Mouse (Mus musculus) liver, adult 2 months (tissue): ENCODE data around the gene Tsen54. TPM values are rescaled to one million over a fixed set of nuclear protein-coding genes. Genes with fewer than 3 reads are reported as not detected.

ENCODE experiments used
- DNase-seq: peaks from one replicate; pipeline ENCODE4 v3.0.0-alpha.2; 2011; ENCODE audit warnings: low read depth, low spot score; ENCODE audit errors: extremely low read depth
- H3K27ac ChIP-seq: fragments of 200-500 bp; replicated peaks from 2 replicates; pipeline ENCODE4 v1.5.1; 2012; ENCODE audit warnings: low read depth, mild to moderate bottlenecking, control low read depth, inconsistent platforms, low read length; ENCODE audit not compliant: insufficient read depth
- H3K27me3 ChIP-seq: fragments of 200-500 bp; 2 replicates; pipeline ENCODE4 v1.6.1; 2012; ENCODE audit warnings: mild to moderate bottlenecking, moderate library complexity, low read length, inconsistent platforms; ENCODE audit not compliant: control insufficient read depth, insufficient read depth
- H3K36me3 ChIP-seq: fragments of 200-500 bp; 2 replicates; pipeline ENCODE4 v1.6.1; 2012; ENCODE audit warnings: low read length, inconsistent platforms; ENCODE audit not compliant: control insufficient read depth, insufficient read depth
- H3K4me1 ChIP-seq: fragments of 200-500 bp; 2 replicates; pipeline ENCODE4 v1.6.1; 2011; ENCODE audit warnings: low read length; ENCODE audit not compliant: control insufficient read depth, insufficient read depth
- H3K4me3 ChIP-seq: fragments of 200-500 bp; 2 replicates; pipeline ENCODE4 v1.5.1; 2011; ENCODE audit warnings: low read depth, mild to moderate bottlenecking, control low read depth, low read length, moderate library complexity; ENCODE audit not compliant: insufficient read depth
- H3K79me2 ChIP-seq: fragments of 200-500 bp; 2 replicates; pipeline ENCODE4 v1.6.1; 2012; ENCODE audit warnings: inconsistent platforms, mild to moderate bottlenecking, low read length, moderate library complexity; ENCODE audit not compliant: control insufficient read depth, insufficient read depth
- H3K9ac ChIP-seq: fragments of 200-500 bp; 2 replicates; pipeline ENCODE4 v1.6.1; 2012; ENCODE audit warnings: low read depth, mild to moderate bottlenecking, control low read depth, inconsistent platforms, low read length
- CTCF ChIP-seq: fragments of 200-500 bp; IDR thresholded peaks from 2 replicates; pipeline ENCODE4 v1.5.1; 2011; ENCODE audit warnings: low read depth, low read length, control low read depth
- POLR2A ChIP-seq: fragments of 200-500 bp; IDR thresholded peaks from 2 replicates; pipeline ENCODE4 v1.6.1; 2011; ENCODE audit warnings: low read length, control low read depth; ENCODE audit not compliant: insufficient read depth; ENCODE audit errors: extremely low read depth
- WGBS: fragments of 180-500 bp; shearing (Covaris S2); methylation state at CpG from one replicate; pipeline ENCODE4 v1.1.7; 2018; 5-methylcytosine and 5-hydroxymethylcytosine counted together
- polyA plus RNA-seq: library from polyadenylated mRNA; depleted of rRNA; stranded (reverse); fragments of >200 nt; gene quantifications from 2 replicates; pipeline ENCODE4 v1.2.3, GENCODE M21; 2012
- total RNA-seq: library from RNA; depleted of rRNA; stranded (reverse); fragments of >200 nt; gene quantifications from 2 replicates; pipeline ENCODE4 v1.2.3, GENCODE M21; 2014

Gene Tsen54
- total and polyA plus RNA-seq, 2 experiments, result 4.0 to 15.6 TPM

DNA sequence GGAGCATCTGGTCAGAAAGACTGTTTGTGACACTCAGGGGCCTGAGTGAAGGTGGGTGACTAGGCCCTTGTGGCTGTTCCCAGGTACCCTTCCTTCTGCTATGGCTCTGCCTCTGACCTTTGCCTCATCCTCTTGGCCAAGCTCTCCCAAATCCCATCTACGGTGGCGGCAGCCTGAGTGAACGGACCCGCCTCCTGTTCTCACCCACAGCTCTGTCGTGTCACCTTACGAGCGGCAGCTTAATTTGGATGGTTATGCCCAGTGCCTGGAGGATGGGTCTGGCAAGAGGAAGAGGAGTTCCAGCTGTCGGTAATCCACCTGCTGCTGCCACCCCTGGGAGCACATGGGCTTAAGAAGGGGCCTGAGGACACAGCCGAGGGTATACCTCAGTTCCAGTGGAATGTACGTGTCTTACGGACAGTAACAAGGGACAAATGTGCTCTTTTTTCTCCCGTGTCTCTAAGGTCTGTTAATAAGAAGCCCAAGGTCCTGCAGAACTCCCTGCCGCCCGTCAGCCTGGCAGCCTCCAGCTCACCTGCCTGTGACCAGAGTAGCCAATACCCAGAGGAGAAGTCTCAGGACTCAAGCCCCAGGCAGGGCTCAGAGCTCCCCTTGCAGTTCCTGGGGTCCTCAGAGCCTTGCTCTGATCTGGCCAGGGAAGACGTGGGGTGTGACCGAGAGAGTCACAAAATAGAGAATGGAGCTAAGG lies 5.5 kb downstream of the Tsen54 start:
- DNase-seq, result no peak
- H3K79me2 ChIP-seq, result peaks cover 7% of the 10 kb centered on the region; the same call in 1 of the 2 replicates
- H3K27me3 ChIP-seq, result no peaks in the 10 kb centered on the region
- H3K36me3 ChIP-seq, result no peaks in the 10 kb centered on the region
- 87% methylated on average over 16 of the region's 16 CpGs for WGBS
- TF ChIP-seq CTCF (no peak), POLR2A (no peak)
- no peak overlapping the region for H3K27ac ChIP-seq
- H3K9ac ChIP-seq, result no peak overlapping the region
- peaks cover 9% of the 10 kb centered on the region for H3K4me1 ChIP-seq
- H3K4me3 ChIP-seq, result no peak overlapping the region

DNA sequence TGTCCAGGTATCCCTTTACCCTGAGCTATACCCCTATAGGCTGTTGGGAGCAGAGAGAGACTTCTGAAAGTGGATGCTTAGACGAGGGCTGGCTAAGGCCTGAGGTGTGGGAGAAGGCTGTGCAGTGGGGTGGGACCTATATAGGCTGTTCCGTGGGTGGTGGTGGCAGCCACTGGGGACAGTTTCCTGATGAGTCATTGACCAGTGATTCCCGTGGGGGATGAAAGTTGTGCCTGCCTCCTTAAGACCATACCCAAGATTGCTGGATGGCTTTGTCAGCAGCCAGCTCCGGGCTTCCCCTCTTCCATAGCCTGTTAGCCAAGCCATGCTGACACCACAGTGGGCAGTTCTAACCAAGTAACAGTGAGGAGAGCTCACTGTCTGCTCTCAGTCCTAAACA lies 6.5 kb downstream of the Tsen54 start:
- H3K4me3 ChIP-seq, result no peak overlapping the region
- H3K36me3 ChIP-seq, result no peaks in the 10 kb centered on the region
- WGBS, result 83% methylated on average over 4 of the region's 4 CpGs

DNA sequence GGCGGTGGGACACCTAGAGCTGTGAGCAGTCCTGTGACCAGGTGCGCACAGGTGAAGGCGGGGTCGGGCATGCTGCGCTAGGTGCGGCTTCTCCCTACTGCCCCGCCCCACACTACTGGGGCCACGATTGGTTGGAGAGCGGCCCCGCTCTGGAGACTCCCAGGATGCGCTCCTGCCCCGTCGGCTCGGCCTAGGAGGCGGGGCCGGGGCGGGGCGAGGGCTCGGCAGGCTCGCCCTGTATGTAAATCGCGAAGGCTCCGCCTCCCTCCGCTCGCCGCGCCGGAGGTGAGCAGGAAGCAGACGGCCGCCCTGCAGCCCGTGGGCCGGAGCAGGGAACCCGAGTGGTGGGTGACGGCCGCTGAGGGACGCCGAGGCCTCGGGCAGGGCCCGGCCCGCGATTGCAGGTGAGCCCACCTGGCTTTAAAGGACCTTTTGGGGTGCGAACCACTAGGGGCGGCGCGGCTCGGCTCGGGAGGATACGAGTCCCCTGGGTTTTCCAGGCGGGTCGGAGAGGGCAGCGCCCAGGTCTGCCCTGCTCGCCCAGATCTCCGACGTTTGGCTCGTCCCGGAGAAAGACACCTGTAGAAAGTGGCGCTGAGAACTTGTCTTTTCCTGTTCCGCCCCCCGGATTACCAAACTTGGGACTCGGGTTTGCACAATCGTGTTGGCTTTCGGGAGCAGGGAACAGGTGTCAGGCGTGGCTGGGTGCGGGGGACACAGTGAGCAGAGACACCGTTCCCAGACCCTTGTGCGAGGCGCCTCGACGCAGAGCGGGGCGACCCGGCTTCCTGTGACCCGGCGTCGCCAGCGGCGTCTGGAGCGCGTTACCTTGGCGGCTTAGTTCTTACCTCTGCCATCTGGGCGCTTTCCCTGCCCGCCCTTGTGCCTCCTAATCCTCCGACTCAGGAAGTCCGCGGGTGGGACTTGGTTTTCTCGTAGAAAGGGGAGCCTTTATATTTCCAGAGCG lies 9.5 kb downstream of the Tsen54 start, which contains the start of gene Llgl2:
Gene Llgl2, plus strand, starts transcription at position 276 of the 967 bp plus-strand sequence.
- peak; percentile 73 for DNase-seq
- peak; percentile 89 for TF ChIP-seq POLR2A
- no peak for TF ChIP-seq CTCF
- Histone ChIP-seq H3K79me2 (peaks cover 29% of the 10 kb centered on the region; the same call in 1 of the 2 replicates), H3K9ac (peak within 1 kb of the TSS; percentile 94), H3K27me3 (no peaks in the 10 kb centered on the region), H3K4me3 (peak within 1 kb of the TSS; percentile 92), H3K4me1 (peaks cover 2% of the 10 kb centered on the region), H3K27ac (peak within 1 kb of the TSS; percentile 98), H3K36me3 (no peaks in the 10 kb centered on the region)
- WGBS, result under 1% methylated on average over 87 of the region's 87 CpGs

More for the DNA sequence above, 6.5 kb downstream of the Tsen54 start:
- no peak for DNase-seq
- TF ChIP-seq CTCF (no peak), POLR2A (no peak)
- Histone ChIP-seq H3K27ac (no peak overlapping the region), H3K4me1 (peaks cover 4% of the 10 kb centered on the region), H3K79me2 (peaks cover 15% of the 10 kb centered on the region; the same call in 1 of the 2 replicates), H3K9ac (no peak overlapping the region), H3K27me3 (no peaks in the 10 kb centered on the region)

DNA sequence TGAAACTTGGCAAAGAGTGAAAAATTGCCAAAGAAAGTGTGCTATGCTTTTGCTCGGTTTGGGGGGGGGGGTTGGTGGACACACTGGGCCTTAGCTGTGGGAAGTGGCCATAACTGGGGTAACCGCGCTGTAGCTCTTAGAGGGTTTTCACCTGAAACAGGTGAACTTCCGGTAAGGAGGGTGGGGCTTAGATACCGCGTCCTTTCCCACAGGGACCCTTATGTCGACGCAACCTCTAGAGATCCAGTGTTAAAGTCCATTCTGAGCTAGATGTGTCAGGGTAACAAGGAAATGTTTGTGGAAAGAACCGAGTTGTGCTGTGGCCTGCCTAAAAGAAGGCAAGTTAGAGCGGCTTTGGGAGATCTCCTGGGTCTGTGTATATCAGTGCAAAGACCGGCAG lies 10.3 kb downstream of the Tsen54 start:
- H3K9ac ChIP-seq, result peak overlapping the region; percentile 94
- H3K36me3 ChIP-seq, result no peaks in the 10 kb centered on the region
- peak; percentile 52 for DNase-seq
- 13% methylated on average over 11 of the region's 11 CpGs for WGBS
- H3K79me2 ChIP-seq, result peaks cover 33% of the 10 kb centered on the region; the same call in 1 of the 2 replicates
- peak overlapping the region; percentile 92 for H3K4me3 ChIP-seq
- no peak for TF ChIP-seq CTCF
- no peak for TF ChIP-seq POLR2A
- peak overlapping the region; percentile 98 for H3K27ac ChIP-seq
- no peaks in the 10 kb centered on the region for H3K27me3 ChIP-seq
- H3K4me1 ChIP-seq, result peaks cover 2% of the 10 kb centered on the region

DNA sequence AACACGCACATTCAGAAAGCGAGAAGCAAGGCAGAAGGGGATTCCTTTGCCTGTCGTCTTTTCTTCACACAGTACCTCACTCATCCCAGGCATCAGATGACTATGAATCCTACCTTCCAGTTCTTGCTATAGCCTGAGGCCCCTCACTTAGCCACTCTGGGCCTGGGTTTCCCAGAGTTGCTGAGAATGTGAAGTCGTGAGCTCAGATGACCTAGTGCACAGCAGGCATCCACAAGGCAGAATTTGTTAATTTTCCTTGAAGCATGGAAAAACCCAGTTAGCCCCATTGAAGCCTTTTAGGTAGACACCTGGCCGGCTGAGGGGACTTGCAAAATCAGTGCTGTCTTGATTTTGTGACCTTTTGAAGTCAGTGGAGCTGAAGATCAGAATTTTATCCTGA lies 12.0 kb downstream of the Tsen54 start:
- no peaks in the 10 kb centered on the region for H3K36me3 ChIP-seq
- no peak overlapping the region for H3K27ac ChIP-seq
- 86% methylated on average over 5 of the region's 5 CpGs for WGBS
- H3K4me1 ChIP-seq, result peaks cover 13% of the 10 kb centered on the region
- no peaks in the 10 kb centered on the region for H3K27me3 ChIP-seq
- H3K4me3 ChIP-seq, result no peak overlapping the region
- peaks cover 41% of the 10 kb centered on the region; the same call in 1 of the 2 replicates for H3K79me2 ChIP-seq
- no peak for DNase-seq
- H3K9ac ChIP-seq, result no peak overlapping the region
- TF ChIP-seq POLR2A (no peak), CTCF (no peak)
